Mouse (Mus musculus) CH12.LX (cell line): ENCODE measurements around the gene Mapkapk5. TPM values are rescaled to one million over a fixed set of nuclear protein-coding genes. Genes with fewer than 3 reads are reported as not detected.

ENCODE experiments used
- DNase-seq: peaks from one replicate; pipeline ENCODE4 v3.0.0-alpha.2; 2013; ENCODE audit errors: extremely low read depth
- H3K27ac ChIP-seq: 2 replicates; pipeline ENCODE4 v1.5.1; 2012; ENCODE audit warnings: low read depth, mild to moderate bottlenecking, control low read depth, moderate library complexity; ENCODE audit not compliant: insufficient read depth
- H3K27me3 ChIP-seq: replicated peaks from 2 replicates; pipeline ENCODE3; 2012; ENCODE audit warnings: inconsistent platforms
- H3K36me3 ChIP-seq, 2 experiments: replicated peaks in 1 of 2; 2 replicates each; pipeline versions ENCODE3 to v1.6.1; 2012; ENCODE audit warnings: inconsistent platforms in 1 of 2, low read length in 1 of 2, mild to moderate bottlenecking in 1 of 2, mixed read lengths in 1 of 2, moderate library complexity in 1 of 2; ENCODE audit not compliant: control insufficient read depth in 1 of 2, insufficient read depth in 1 of 2
- H3K4me1 ChIP-seq, 2 experiments: 2 replicates each; pipeline ENCODE4 v1.6.1; 2012; ENCODE audit warnings: inconsistent platforms in 1 of 2, moderate library complexity in 1 of 2; ENCODE audit not compliant: insufficient read depth in 2 of 2, control insufficient read depth in 1 of 2
- H3K4me2 ChIP-seq: 2 replicates; pipeline ENCODE4 v1.6.1; 2012; ENCODE audit warnings: low read depth, mild to moderate bottlenecking, control low read depth; ENCODE audit not compliant: poor library complexity, insufficient read depth, severe bottlenecking
- H3K4me3 ChIP-seq, 3 experiments: fragments of 150-350 bp in 1 of 3; sonication (generic) in 1 of 3; replicated peaks in 1 of 3; 2 replicates each; pipeline versions ENCODE3 to v1.5.1; 2011 to 2012; ENCODE audit warnings: low read depth in 2 of 3, low read length in 2 of 3, mild to moderate bottlenecking in 2 of 3, moderate library complexity in 2 of 3, control low read depth in 1 of 3, improper control_type of control experiment in 1 of 3, inconsistent platforms in 1 of 3, mixed read lengths in 1 of 3; ENCODE audit not compliant: poor library complexity in 1 of 3
- H3K79me2 ChIP-seq: replicated peaks from 2 replicates; pipeline ENCODE4 v1.6.1; 2012; ENCODE audit warnings: mild to moderate bottlenecking, moderate library complexity; ENCODE audit not compliant: control insufficient read depth, poor library complexity, insufficient read depth, severe bottlenecking; ENCODE audit errors: extremely low read depth
- H3K9ac ChIP-seq: 2 replicates; pipeline ENCODE4 v1.6.1; 2012; ENCODE audit warnings: low read depth, mild to moderate bottlenecking, control low read depth, moderate library complexity; ENCODE audit not compliant: insufficient read depth
- H3K9me3 ChIP-seq: replicated peaks from 2 replicates; pipeline ENCODE3; 2012; ENCODE audit warnings: low read length, inconsistent platforms, mixed read lengths
- CHD1 ChIP-seq: IDR thresholded peaks from 2 replicates; pipeline ENCODE4 v1.6.1; 2012; ENCODE audit warnings: low read depth, low read length, improper control_type of control experiment, inconsistent platforms
- CTCF ChIP-seq, 2 experiments: IDR thresholded peaks in 1 of 2; conservative IDR thresholded peaks in 1 of 2; 2 replicates each; pipeline ENCODE4 v1.5.1; 2011 to 2012; ENCODE audit warnings: low read depth in 2 of 2, low read length in 2 of 2, improper control_type of control experiment in 1 of 2, inconsistent platforms in 1 of 2, mild to moderate bottlenecking in 1 of 2, moderate library complexity in 1 of 2
- EP300 ChIP-seq: IDR thresholded peaks from 2 replicates; pipeline ENCODE4 v1.6.1; 2011; ENCODE audit warnings: low read length, improper control_type of control experiment
- IRF4 ChIP-seq: IDR thresholded peaks from 2 replicates; pipeline ENCODE4 v1.6.1; 2014; ENCODE audit warnings: low read depth, mild to moderate bottlenecking, inconsistent platforms, low read length, improper control_type of control experiment
- JUND ChIP-seq: conservative IDR thresholded peaks from 2 replicates; pipeline ENCODE4 v1.6.1; 2011; ENCODE audit warnings: low read depth, low read length, improper control_type of control experiment
- RAD21 ChIP-seq: IDR thresholded peaks from 2 replicates; pipeline ENCODE4 v1.6.1; 2011; ENCODE audit warnings: low read depth, mild to moderate bottlenecking, low read length, improper control_type of control experiment, moderate library complexity
- SIN3A ChIP-seq: IDR thresholded peaks from 2 replicates; pipeline ENCODE4 v1.6.1; 2012; ENCODE audit warnings: low read length, improper control_type of control experiment, inconsistent platforms
- SMC3 ChIP-seq: IDR thresholded peaks from 2 replicates; pipeline ENCODE4 v1.6.1; 2011; ENCODE audit warnings: low read depth, low read length, improper control_type of control experiment
- TBP ChIP-seq: conservative IDR thresholded peaks from 2 replicates; pipeline ENCODE4 v1.6.1; 2011; ENCODE audit warnings: low read depth, low read length, improper control_type of control experiment
- ZNF384 ChIP-seq: IDR thresholded peaks from 2 replicates; pipeline ENCODE4 v1.6.1; 2012; ENCODE audit warnings: low read depth, low read length, improper control_type of control experiment, inconsistent platforms
- dilution Hi-C: fragments of 300-500 bp; cut with MboI; formaldehyde crosslinking; loops from 2 replicates; pipeline ENCODE4 v1.14.3; 2020; ENCODE audit warnings: low sequenced_read_pairs; ENCODE audit not compliant: extremely low pct_unique_long_range_greater_than_20kb, extremely low pct_ligation_motif_present
- in situ Hi-C: fragments of 300-500 bp; cut with MboI; formaldehyde crosslinking; loops from 3 replicates; pipeline ENCODE4 v1.14.3; 2019; ENCODE audit warnings: low sequenced_read_pairs, low pct_ligation_motif_present, low pct_unique_long_range_greater_than_20kb, mixed read lengths
- polyA plus RNA-seq: library from polyadenylated mRNA; unstranded; fragments of >175 nt; gene quantifications from 2 replicates; pipeline ENCODE4 v1.2.1, GENCODE M21; 2012; ENCODE audit warnings: low read depth; ENCODE audit not compliant: insufficient read length
- total RNA-seq, 2 experiments: library from RNA; depleted of rRNA; stranded (reverse); fragments of 300-350 nt in 1 of 2; fragments of >200 nt in 1 of 2; gene quantifications; 2 replicates each; pipeline ENCODE4 v1.2.3; 2012 to 2014

The Mapkapk5 gene
- total and polyA plus RNA-seq, 3 experiments = 48.3 to 84.8 (median 82.9) TPM

GRCm38 (mm10) chr5:121585005-121585404 lies 39.3 kb upstream of the Mapkapk5 start:
- H3K9me3 ChIP-seq = no peaks in the 10 kb centered on the region
- peaks cover 0 to 16% of the 10 kb centered on the region in 2 experiments for H3K36me3 ChIP-seq
- TF ChIP-seq JUND (no peak), ZNF384 (peak; percentile 85)
- TF ChIP-seq, all 38 proteins: peak for 1
- in situ Hi-C loops = loop anchor here (5.0 kb wide), 1 partner anchor 33 kb away; no protein-coding TSS in a partner anchor
- Histone ChIP-seq H3K9ac (no peak overlapping the region), H3K4me1 (peaks cover 23 to 61% of the 10 kb centered on the region in 2 experiments), H3K27me3 (no peaks in the 10 kb centered on the region), H3K27ac (no peak overlapping the region), H3K79me2 (no peaks in the 10 kb centered on the region), H3K4me2 (no peak overlapping the region), H3K4me3 (no peak overlapping the region)
- dilution Hi-C loops = no loop called here
- DNase-seq = no peak

- peaks cover 8 to 24% of the 10 kb centered on the region in 2 experiments for H3K36me3 ChIP-seq
- no peaks in the 10 kb centered on the region for H3K9me3 ChIP-seq
- H3K9ac ChIP-seq = no peak overlapping the region
- H3K4me1 ChIP-seq = peaks cover 23 to 61% of the 10 kb centered on the region in 2 experiments
- H3K27ac ChIP-seq = no peak overlapping the region
- TF ChIP-seq TBP = no peak
- TF ChIP-seq IRF4 = 0 out of 2 replicates have a peak, but pooled peaks have one; percentile 18
- TF ChIP-seq SIN3A = no peak
- TF ChIP-seq CTCF (conservative IDR thresholded peaks at IDR 0.05 in 1 of 2, IDR thresholded peaks at IDR 0.05 in 1 of 2; ENCODE audit: low read depth in 2 of 2, low read length in 2 of 2) = peak in 1 of 2 experiments; percentile 63; a peak in 2 of 4 replicates
- TF ChIP-seq SMC3 = peak; percentile 62
- peak; percentile 14 for TF ChIP-seq RAD21
- H3K4me2 ChIP-seq = no peak overlapping the region
- in situ Hi-C loops (no loop called here), dilution Hi-C loops (no loop called here)
- no peak overlapping the region for H3K4me3 ChIP-seq
- H3K79me2 ChIP-seq = no peaks in the 10 kb centered on the region
- H3K27me3 ChIP-seq = no peaks in the 10 kb centered on the region
- DNase-seq = peak; percentile 38
These were observed 38.2 kb upstream of the Mapkapk5 start for GRCm38 (mm10) chr5:121583765-121584501.

GRCm38 (mm10) chr5:121581945-121582344 lies 36.2 kb upstream of the Mapkapk5 start:
- Histone ChIP-seq H3K36me3 (peaks cover 8 to 36% of the 10 kb centered on the region in 2 experiments), H3K4me3 (no peak overlapping the region), H3K27me3 (no peaks in the 10 kb centered on the region), H3K9ac (no peak overlapping the region), H3K4me2 (no peak overlapping the region), H3K4me1 (peaks cover 23 to 53% of the 10 kb centered on the region in 2 experiments), H3K9me3 (no peaks in the 10 kb centered on the region), H3K27ac (no peak overlapping the region), H3K79me2 (no peaks in the 10 kb centered on the region)
- dilution Hi-C loops = no loop called here
- in situ Hi-C loops = no loop called here
- no peak for DNase-seq
- no peak for TF ChIP-seq TBP
- peak; percentile 11; the same call in 1 of the 2 replicates for TF ChIP-seq EP300
- TF ChIP-seq CHD1 = peak; percentile 70; the same call in 1 of the 2 replicates
